Mouse (Mus musculus) CD4-positive helper T cell, adult 2 months (primary cell): Measurements from ENCODE around the gene Prkce.

Experiments used
- DNase-seq: peaks from one replicate; pipeline ENCODE4 v3.0.0-alpha.2; 2012; ENCODE audit warnings: low read depth, missing footprints, low spot score

The Prkce gene

GRCm38 (mm10) chr17:86676909-86677308 lies 509.3 kb downstream of the Prkce start:
- no peak for DNase-seq

- DNase-seq: no peak
These were observed 517.7 kb downstream of the Prkce start for GRCm38 (mm10) chr17:86685263-86685662.

- no peak for DNase-seq
These were observed 519.4 kb downstream of the Prkce start for GRCm38 (mm10) chr17:86687021-86687420.

GRCm38 (mm10) chr17:86690871-86691390 lies 523.3 kb downstream of the Prkce start:
- DNase-seq: no peak

- DNase-seq: no peak
These were observed 530.2 kb downstream of the Prkce start for GRCm38 (mm10) chr17:86697751-86698150.

- no peak for DNase-seq
These were observed 535.8 kb downstream of the Prkce start for GRCm38 (mm10) chr17:86703336-86703735.

GRCm38 (mm10) chr17:86705236-86705635 lies 537.7 kb downstream of the Prkce start:
- no peak for DNase-seq

GRCm38 (mm10) chr17:86706467-86706866 lies 538.9 kb downstream of the Prkce start:
- no peak for DNase-seq
